Mouse (Mus musculus) liver, adult 2 months (tissue): Measurements from ENCODE around the gene Ppox.

Source experiments
- CTCF ChIP-seq: fragments of 200-500 bp; IDR thresholded peaks from 2 replicates; pipeline ENCODE4 v1.5.1; 2011; ENCODE audit warnings: low read depth, low read length, control low read depth
- POLR2A ChIP-seq: fragments of 200-500 bp; IDR thresholded peaks from 2 replicates; pipeline ENCODE4 v1.6.1; 2011; ENCODE audit warnings: low read length, control low read depth; ENCODE audit not compliant: insufficient read depth; ENCODE audit errors: extremely low read depth

- TF ChIP-seq CTCF = no peak
- TF ChIP-seq POLR2A = no peak
Observed at GRCm38 (mm10) chr1:171328244-171328643, 47.3 kb upstream of the Ppox start.
